Mouse (Mus musculus): ENCODE measurements around the gene Psma7. TPM values are rescaled to one million over a fixed set of nuclear protein-coding genes. Genes with fewer than 3 reads are reported as not detected.

Gene Psma7
- 98.3 and 115 TPM in 2 replicates for polyA plus RNA-seq (2012; rRNA removed)

GRCm38 (mm10) chr2:180042256-180042857 lies at the start of gene Psma7, which contains the start of gene Ss18l1:
Gene Psma7 (minus strand): TSS chr2:180042433.
Gene Ss18l1 (plus strand): TSS chr2:180042509.
- under 1% methylated on average over 78 of the region's 78 CpGs for WGBS
- peak; percentile 86 for DNase-seq
- Histone ChIP-seq H3K4me3 (replicated peaks; ENCODE audit: extremely low read depth, low read depth, low read length) (peak within 1 kb of the TSS; percentile 98), H3K4me1 (ENCODE audit: control insufficient read depth, insufficient read depth, low read length) (peaks cover 5% of the 10 kb centered on the region)
- no peak for TF ChIP-seq CTCF (IDR thresholded peaks at IDR 0.05; ENCODE audit: insufficient read depth, low read length)
- TF ChIP-seq POLR2A (IDR thresholded peaks at IDR 0.05; ENCODE audit: borderline replicate concordance, extremely low read depth, low read depth, low read length) = peak; percentile 82; the same call in 1 of the 2 replicates

GRCm38 (mm10) chr2:180090285-180090684 lies 48.1 kb upstream of the Psma7 start:
- no peaks in the 10 kb centered on the region for H3K4me1 ChIP-seq (ENCODE audit: control insufficient read depth, insufficient read depth, low read length)
- no peak overlapping the region for H3K4me3 ChIP-seq (replicated peaks; ENCODE audit: extremely low read depth, low read depth, low read length)
- WGBS = 60% methylated on average over 11 of the region's 11 CpGs
- TF ChIP-seq CTCF (IDR thresholded peaks at IDR 0.05; ENCODE audit: insufficient read depth, low read length) = no peak
- no peak for TF ChIP-seq POLR2A (IDR thresholded peaks at IDR 0.05; ENCODE audit: borderline replicate concordance, extremely low read depth, low read depth, low read length)
- DNase-seq = no peak

- WGBS = 84% methylated on average over 4 of the region's 4 CpGs
Observed at GRCm38 (mm10) chr2:180087472-180087871, 45.2 kb upstream of the Psma7 start.

GRCm38 (mm10) chr2:180086637-180087027 lies 44.4 kb upstream of the Psma7 start:
- WGBS = 80% methylated on average over 5 of the region's 5 CpGs
- TF ChIP-seq POLR2A (IDR thresholded peaks at IDR 0.05; ENCODE audit: borderline replicate concordance, extremely low read depth, low read depth, low read length) = no peak
- TF ChIP-seq CTCF (IDR thresholded peaks at IDR 0.05; ENCODE audit: insufficient read depth, low read length) = no peak
- Histone ChIP-seq H3K4me3 (replicated peaks; ENCODE audit: extremely low read depth, low read depth, low read length) (no peak overlapping the region), H3K4me1 (ENCODE audit: control insufficient read depth, insufficient read depth, low read length) (no peaks in the 10 kb centered on the region)
- no peak for DNase-seq

More at GRCm38 (mm10) chr2:180087472-180087871, 45.2 kb upstream of the Psma7 start:
- no peaks in the 10 kb centered on the region for H3K4me1 ChIP-seq (ENCODE audit: control insufficient read depth, insufficient read depth, low read length)
- no peak for DNase-seq
- no peak overlapping the region for H3K4me3 ChIP-seq (replicated peaks; ENCODE audit: extremely low read depth, low read depth, low read length)
- no peak for TF ChIP-seq POLR2A (IDR thresholded peaks at IDR 0.05; ENCODE audit: borderline replicate concordance, extremely low read depth, low read depth, low read length)
- no peak for TF ChIP-seq CTCF (IDR thresholded peaks at IDR 0.05; ENCODE audit: insufficient read depth, low read length)

- no peak for TF ChIP-seq CTCF (IDR thresholded peaks at IDR 0.05; ENCODE audit: insufficient read depth, low read length)
- TF ChIP-seq POLR2A (IDR thresholded peaks at IDR 0.05; ENCODE audit: borderline replicate concordance, extremely low read depth, low read depth, low read length) = no peak
- no peaks in the 10 kb centered on the region for H3K4me1 ChIP-seq (ENCODE audit: control insufficient read depth, insufficient read depth, low read length)
- H3K4me3 ChIP-seq (replicated peaks; ENCODE audit: extremely low read depth, low read depth, low read length) = no peak overlapping the region
- DNase-seq = no peak
- 79% methylated on average over 16 of the region's 16 CpGs for WGBS
Observed at GRCm38 (mm10) chr2:180085926-180086636, 43.8 kb upstream of the Psma7 start.

GRCm38 (mm10) chr2:180084565-180084964 lies 42.3 kb upstream of the Psma7 start:
- DNase-seq = no peak
- WGBS = 45% methylated on average over 3 of the region's 3 CpGs
- no peak overlapping the region for H3K4me3 ChIP-seq (replicated peaks; ENCODE audit: extremely low read depth, low read depth, low read length)
- TF ChIP-seq CTCF (IDR thresholded peaks at IDR 0.05; ENCODE audit: insufficient read depth, low read length) (no peak), POLR2A (IDR thresholded peaks at IDR 0.05; ENCODE audit: borderline replicate concordance, extremely low read depth, low read depth, low read length) (no peak)
- no peaks in the 10 kb centered on the region for H3K4me1 ChIP-seq (ENCODE audit: control insufficient read depth, insufficient read depth, low read length)

GRCm38 (mm10) chr2:180083063-180083462 lies 40.8 kb upstream of the Psma7 start:
- no peaks in the 10 kb centered on the region for H3K4me1 ChIP-seq (ENCODE audit: control insufficient read depth, insufficient read depth, low read length)
- DNase-seq = no peak
- TF ChIP-seq POLR2A (IDR thresholded peaks at IDR 0.05; ENCODE audit: borderline replicate concordance, extremely low read depth, low read depth, low read length) = no peak
- no peak for TF ChIP-seq CTCF (IDR thresholded peaks at IDR 0.05; ENCODE audit: insufficient read depth, low read length)
- WGBS = 91% methylated on average over 10 of the region's 10 CpGs
- H3K4me3 ChIP-seq (replicated peaks; ENCODE audit: extremely low read depth, low read depth, low read length) = no peak overlapping the region

- no peak for DNase-seq
- Histone ChIP-seq H3K4me1 (ENCODE audit: control insufficient read depth, insufficient read depth, low read length) (no peaks in the 10 kb centered on the region), H3K4me3 (replicated peaks; ENCODE audit: extremely low read depth, low read depth, low read length) (no peak overlapping the region)
- 68% methylated on average over 8 of the region's 8 CpGs for WGBS
- no peak for TF ChIP-seq CTCF (IDR thresholded peaks at IDR 0.05; ENCODE audit: insufficient read depth, low read length)
- TF ChIP-seq POLR2A (IDR thresholded peaks at IDR 0.05; ENCODE audit: borderline replicate concordance, extremely low read depth, low read depth, low read length) = no peak
Observed at GRCm38 (mm10) chr2:180080680-180081079, 38.4 kb upstream of the Psma7 start.

GRCm38 (mm10) chr2:180077622-180078021 lies 35.4 kb upstream of the Psma7 start:
- H3K4me1 ChIP-seq (ENCODE audit: control insufficient read depth, insufficient read depth, low read length) = no peaks in the 10 kb centered on the region
- no peak for DNase-seq
- TF ChIP-seq CTCF (IDR thresholded peaks at IDR 0.05; ENCODE audit: insufficient read depth, low read length) (no peak), POLR2A (IDR thresholded peaks at IDR 0.05; ENCODE audit: borderline replicate concordance, extremely low read depth, low read depth, low read length) (no peak)
- WGBS = 68% methylated on average over 3 of the region's 3 CpGs
- no peak overlapping the region for H3K4me3 ChIP-seq (replicated peaks; ENCODE audit: extremely low read depth, low read depth, low read length)

GRCm38 (mm10) chr2:180072886-180073285 lies 30.7 kb upstream of the Psma7 start:
- no peak overlapping the region for H3K4me3 ChIP-seq (replicated peaks; ENCODE audit: extremely low read depth, low read depth, low read length)
- WGBS = 81% methylated on average over 7 of the region's 7 CpGs
- no peak for DNase-seq
- H3K4me1 ChIP-seq (ENCODE audit: control insufficient read depth, insufficient read depth, low read length) = peaks cover 8% of the 10 kb centered on the region
- TF ChIP-seq CTCF (IDR thresholded peaks at IDR 0.05; ENCODE audit: insufficient read depth, low read length) (no peak), POLR2A (IDR thresholded peaks at IDR 0.05; ENCODE audit: borderline replicate concordance, extremely low read depth, low read depth, low read length) (no peak)

All from lung, adult 2 months (tissue).